Mouse (Mus musculus): ENCODE measurements around the gene Farsb.

GRCm38 (mm10) chr1:78446232-78446631 lies 42.5 kb downstream of the Farsb start:
- no peak for TF ChIP-seq POLR2A (IDR thresholded peaks at IDR 0.05; ENCODE audit: control insufficient read depth in 1 of 2, insufficient read depth in 1 of 2, low read depth in 1 of 2, low read length in 2 of 2, poor library complexity in 1 of 2)
- no peak for TF ChIP-seq CTCF (IDR thresholded peaks at IDR 0.05 in 2 of 3, conservative IDR thresholded peaks at IDR 0.05 in 1 of 3; ENCODE audit: control insufficient read depth in 1 of 3, insufficient read depth in 1 of 3, low read depth in 2 of 3, low read length in 3 of 3, poor library complexity in 1 of 3, severe bottlenecking in 1 of 3)
- no peak for TF ChIP-seq MAFK (IDR thresholded peaks at IDR 0.05; ENCODE audit: borderline replicate concordance, low read depth, low read length)
- TF ChIP-seq USF2 (IDR thresholded peaks at IDR 0.05; ENCODE audit: borderline replicate concordance in 1 of 2, insufficient read depth in 1 of 2, low read depth in 1 of 2, low read length in 2 of 2): no peak
- TF ChIP-seq EP300 (IDR thresholded peaks at IDR 0.05; ENCODE audit: low read depth in 1 of 2, low read length in 2 of 2): no peak
- no peak for TF ChIP-seq MYC (IDR thresholded peaks at IDR 0.05; ENCODE audit: low read depth, low read length)
- no peak for TF ChIP-seq MAX (IDR thresholded peaks at IDR 0.05; ENCODE audit: low read length)
- no peak for TF ChIP-seq ETS1 (IDR thresholded peaks at IDR 0.05; ENCODE audit: low read depth, low read length)
- no peak for TF ChIP-seq SIN3A (IDR thresholded peaks at IDR 0.05; ENCODE audit: low read length)
- no peak for TF ChIP-seq HCFC1 (IDR thresholded peaks at IDR 0.05; ENCODE audit: low read depth, low read length)
- TF ChIP-seq USF1 (IDR thresholded peaks at IDR 0.05; ENCODE audit: low read depth, low read length): no peak
- no peak for TF ChIP-seq SMC3 (IDR thresholded peaks at IDR 0.05; ENCODE audit: low read depth, low read length)
- TF ChIP-seq MAZ (IDR thresholded peaks at IDR 0.05; ENCODE audit: low read depth, low read length): no peak
- no peak for TF ChIP-seq CHD2 (IDR thresholded peaks at IDR 0.05; ENCODE audit: low read length)
